Mouse (Mus musculus) 3134 (cell line): Measurements from ENCODE around the gene Fras1.

Source experiments
- DNase-seq: peaks from one replicate; pipeline ENCODE4 v3.0.0-alpha.2; 2011; ENCODE audit warnings: low spot score; ENCODE audit not compliant: insufficient read length; ENCODE audit errors: extremely low read depth

The Fras1 gene

GRCm38 (mm10) chr5:96373567-96373985, at the start of gene Fras1:
TSS of gene Fras1 (plus strand) at chr5:96373955.
- no peak for DNase-seq

GRCm38 (mm10) chr5:96331048-96331737, 42.6 kb upstream of the Fras1 start:
- DNase-seq: no peak

- no peak for DNase-seq
Measured at GRCm38 (mm10) chr5:96331738-96332070, 42.1 kb upstream of the Fras1 start.

GRCm38 (mm10) chr5:96333963-96334362, 39.8 kb upstream of the Fras1 start:
- DNase-seq: no peak

GRCm38 (mm10) chr5:96340564-96340963, 33.2 kb upstream of the Fras1 start:
- DNase-seq: no peak

GRCm38 (mm10) chr5:96344983-96345382, 28.8 kb upstream of the Fras1 start:
- no peak for DNase-seq

- DNase-seq: no peak
Measured at GRCm38 (mm10) chr5:96351963-96352362, 21.8 kb upstream of the Fras1 start.

- no peak for DNase-seq
Measured at GRCm38 (mm10) chr5:96363950-96364349, 9.8 kb upstream of the Fras1 start.

- DNase-seq: no peak
Measured at GRCm38 (mm10) chr5:96365590-96365989, 8.2 kb upstream of the Fras1 start.

- no peak for DNase-seq
Measured at GRCm38 (mm10) chr5:96367260-96367659, 6.5 kb upstream of the Fras1 start.

- no peak for DNase-seq
Measured at GRCm38 (mm10) chr5:96373106-96373505, 649 bp upstream of the Fras1 start.

GRCm38 (mm10) chr5:96373986-96374901, 489 bp downstream of the Fras1 start:
- no peak for DNase-seq

- no peak for DNase-seq
Measured at GRCm38 (mm10) chr5:96375391-96375831, 1.7 kb downstream of the Fras1 start.

- no peak for DNase-seq
Measured at GRCm38 (mm10) chr5:96376216-96376615, 2.5 kb downstream of the Fras1 start.

- no peak for DNase-seq
Measured at GRCm38 (mm10) chr5:96386138-96386933, 12.6 kb downstream of the Fras1 start.

GRCm38 (mm10) chr5:96388306-96388705, 14.6 kb downstream of the Fras1 start:
- no peak for DNase-seq

GRCm38 (mm10) chr5:96389963-96390623, 16.3 kb downstream of the Fras1 start:
- DNase-seq: no peak

GRCm38 (mm10) chr5:96391086-96391485, 17.3 kb downstream of the Fras1 start:
- no peak for DNase-seq

- no peak for DNase-seq
Measured at GRCm38 (mm10) chr5:96394947-96395346, 21.2 kb downstream of the Fras1 start.

GRCm38 (mm10) chr5:96395786-96396650, 22.3 kb downstream of the Fras1 start:
- no peak for DNase-seq
